Mouse (Mus musculus) C2C12 (cell line): ENCODE results near the gene Trh.

Source experiments
- CEBPB ChIP-seq: IDR thresholded peaks from one replicate; pipeline ENCODE4 v1.6.1; 2011; ENCODE audit warnings: low read depth, mild to moderate bottlenecking, control low read depth, moderate library complexity
- CTCF ChIP-seq: IDR thresholded peaks from one replicate; pipeline ENCODE4 v1.5.1; 2011; ENCODE audit not compliant: control insufficient read depth, insufficient read depth, insufficient read length
- MAX ChIP-seq: IDR thresholded peaks from one replicate; pipeline ENCODE4 v1.6.1; 2011; ENCODE audit warnings: mild to moderate bottlenecking, control low read depth
- MYOG ChIP-seq: IDR thresholded peaks from one replicate; pipeline ENCODE4 v1.6.1; 2011; ENCODE audit not compliant: control insufficient read depth, insufficient read length; ENCODE audit errors: extremely low read depth
- USF1 ChIP-seq: IDR thresholded peaks from one replicate; pipeline ENCODE4 v1.6.1; 2011; ENCODE audit warnings: low read depth, mild to moderate bottlenecking, control low read depth, moderate library complexity

DNA sequence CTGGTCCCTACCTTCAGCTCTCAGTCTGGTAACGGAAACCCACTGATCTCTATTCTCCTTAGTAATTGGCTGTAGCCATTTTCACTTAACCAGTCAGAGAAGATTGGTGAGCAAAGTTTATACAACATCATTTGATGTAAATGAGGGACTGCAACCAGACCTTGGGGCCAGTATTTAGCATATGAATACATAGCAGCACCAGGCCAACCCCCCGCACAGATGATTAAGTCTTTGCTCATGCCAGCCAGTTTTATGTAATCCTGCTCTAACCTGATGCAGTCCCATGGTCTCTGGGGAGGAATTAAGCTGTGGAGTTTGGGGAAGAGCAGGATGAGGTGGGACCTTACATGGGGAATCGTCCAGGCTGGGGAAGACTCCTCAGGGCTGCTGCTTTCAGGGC, 28.2 kb upstream of the Trh start:
- TF ChIP-seq CTCF (no peak), USF1 (no peak), CEBPB (no peak), MYOG (no peak), MAX (no peak)
